Mouse (Mus musculus) heart, postnatal 0 days (tissue): ENCODE measurements around the gene Limch1.

Source experiments
- CTCF ChIP-seq: IDR thresholded peaks from 2 replicates; pipeline ENCODE4 v1.5.1; 2016; ENCODE audit warnings: antibody characterized with exemption, control low read depth, low read depth
- EP300 ChIP-seq: IDR thresholded peaks from 2 replicates; pipeline ENCODE4 v1.6.1; 2016; ENCODE audit warnings: antibody characterized with exemption, low read depth

DNA sequence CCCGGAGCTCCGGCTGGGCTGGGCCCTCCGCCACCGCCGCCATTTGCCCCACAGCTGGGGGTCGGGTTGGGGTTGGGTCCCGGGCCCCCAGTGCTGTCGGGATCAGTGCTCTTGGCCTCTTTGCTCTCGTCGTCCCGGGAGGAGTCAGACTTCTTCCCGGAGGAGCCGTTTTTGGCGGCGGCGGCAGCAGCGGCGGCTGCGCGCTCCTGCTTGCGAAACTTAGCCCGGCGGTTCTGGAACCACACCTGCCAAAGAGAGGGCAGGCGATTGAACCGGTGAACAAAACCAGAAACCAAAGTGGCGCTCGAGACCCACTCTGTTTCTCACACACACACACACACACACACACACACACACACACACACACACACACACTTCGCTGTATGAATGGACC, 350.7 kb downstream of the Limch1 start:
- TF ChIP-seq CTCF (no peak), EP300 (no peak)
